Mouse (Mus musculus) heart, embryonic 16.5 days (tissue): ENCODE results near the gene Nsd1. TPM values are rescaled to one million over a fixed set of nuclear protein-coding genes. Genes with fewer than 3 reads are reported as not detected.

Experiments
- ATAC-seq: fragments of 200-750 bp; cut with Nextera tagmentation; replicated peaks from 2 replicates; pipeline ENCODE4 v1.8.0; 2017; ENCODE audit warnings: moderate number of reproducible peaks; ENCODE audit not compliant: insufficient read depth, low FRiP score; ENCODE audit errors: extremely low read depth
- H3K27ac ChIP-seq: fragments of 300-500 bp; sonication (generic); 2 replicates; pipeline ENCODE4 v1.5.1; 2014; ENCODE audit warnings: mild to moderate bottlenecking, low read length, control low read depth, moderate library complexity
- H3K27me3 ChIP-seq: fragments of 300-500 bp; sonication (generic); 2 replicates; pipeline ENCODE4 v1.6.1; 2014; ENCODE audit warnings: low read length, mixed read lengths; ENCODE audit not compliant: control insufficient read depth, insufficient read depth
- H3K36me3 ChIP-seq: fragments of 300-500 bp; sonication (generic); 2 replicates; pipeline ENCODE4 v1.6.1; 2014; ENCODE audit not compliant: control insufficient read depth, insufficient read depth
- H3K4me1 ChIP-seq: fragments of 300-500 bp; sonication (generic); 2 replicates; pipeline ENCODE4 v1.6.1; 2014; ENCODE audit warnings: low read length, mixed read lengths; ENCODE audit not compliant: control insufficient read depth, insufficient read depth
- H3K4me2 ChIP-seq: fragments of 300-500 bp; sonication (generic); 2 replicates; pipeline ENCODE4 v1.6.1; 2014; ENCODE audit warnings: low read depth, mild to moderate bottlenecking, control low read depth, low read length
- H3K4me3 ChIP-seq: fragments of 300-500 bp; sonication (generic); 2 replicates; pipeline ENCODE4 v1.5.1; 2014; ENCODE audit warnings: mild to moderate bottlenecking, control low read depth, low read length
- H3K9ac ChIP-seq: fragments of 300-500 bp; sonication (generic); 2 replicates; pipeline ENCODE4 v1.6.1; 2014; ENCODE audit warnings: low read length, control low read depth
- H3K9me3 ChIP-seq: fragments of 300-500 bp; sonication (generic); replicated peaks from 2 replicates; pipeline ENCODE4 v1.6.1; 2016; ENCODE audit warnings: low read length; ENCODE audit not compliant: control insufficient read depth
- WGBS: fragments of 180-500 bp; shearing (Covaris S2); extraction: QIAGEN DNeasy Blood & Tissue Kit; methylation state at CpG from one replicate; pipeline ENCODE4 v1.1.7; 2014; 5-methylcytosine and 5-hydroxymethylcytosine counted together
- polyA plus RNA-seq: library from polyadenylated mRNA; unstranded; fragments of >200 nt; fragmentation: Nextera tagmentation; extraction: Ambion mirVana; gene quantifications from 2 replicates; pipeline ENCODE4 v1.2.1, GENCODE M21; 2015

Nsd1 gene
- polyA plus RNA-seq, 1 experiment from 2014 or later = 38.1 TPM

GRCm38 (mm10) chr13:55312028-55312630 is 102.5 kb downstream of the Nsd1 start:
- ATAC-seq = no peak
- Histone ChIP-seq H3K4me3 (no peak overlapping the region), H3K4me2 (no peak overlapping the region), H3K27me3 (no peaks in the 10 kb centered on the region), H3K9ac (no peak overlapping the region), H3K9me3 (no peaks in the 10 kb centered on the region), H3K36me3 (peaks cover 73% of the 10 kb centered on the region), H3K4me1 (no peaks in the 10 kb centered on the region), H3K27ac (no peak overlapping the region)
- 89% methylated on average over 8 of the region's 8 CpGs for WGBS

GRCm38 (mm10) chr13:55313051-55313450 is 103.5 kb downstream of the Nsd1 start:
- Histone ChIP-seq H3K9ac (no peak overlapping the region), H3K9me3 (no peaks in the 10 kb centered on the region), H3K36me3 (peaks cover 67% of the 10 kb centered on the region), H3K27me3 (no peaks in the 10 kb centered on the region), H3K4me1 (no peaks in the 10 kb centered on the region), H3K4me2 (no peak overlapping the region), H3K4me3 (no peak overlapping the region), H3K27ac (no peak overlapping the region)
- 81% methylated on average over 9 of the region's 9 CpGs for WGBS
- no peak for ATAC-seq

GRCm38 (mm10) chr13:55314891-55315412 is 105.4 kb downstream of the Nsd1 start:
- peaks cover 62% of the 10 kb centered on the region for H3K36me3 ChIP-seq

GRCm38 (mm10) chr13:55318351-55318750 is 108.8 kb downstream of the Nsd1 start:
- Histone ChIP-seq H3K36me3 (peaks cover 30% of the 10 kb centered on the region), H3K9ac (no peak overlapping the region), H3K4me3 (no peak overlapping the region), H3K27ac (no peak overlapping the region), H3K9me3 (no peaks in the 10 kb centered on the region), H3K4me2 (no peak overlapping the region), H3K27me3 (no peaks in the 10 kb centered on the region), H3K4me1 (peaks cover 19% of the 10 kb centered on the region)
- ATAC-seq = no peak
- 75% methylated on average over 3 of the region's 3 CpGs for WGBS

More at GRCm38 (mm10) chr13:55314891-55315412, 105.4 kb downstream of the Nsd1 start:
- Histone ChIP-seq H3K4me1 (no peaks in the 10 kb centered on the region), H3K27ac (no peak overlapping the region), H3K9me3 (no peaks in the 10 kb centered on the region), H3K4me2 (no peak overlapping the region), H3K9ac (no peak overlapping the region), H3K27me3 (no peaks in the 10 kb centered on the region), H3K4me3 (no peak overlapping the region)
- no peak for ATAC-seq
- 82% methylated on average over 2 of the region's 2 CpGs for WGBS

DNA sequence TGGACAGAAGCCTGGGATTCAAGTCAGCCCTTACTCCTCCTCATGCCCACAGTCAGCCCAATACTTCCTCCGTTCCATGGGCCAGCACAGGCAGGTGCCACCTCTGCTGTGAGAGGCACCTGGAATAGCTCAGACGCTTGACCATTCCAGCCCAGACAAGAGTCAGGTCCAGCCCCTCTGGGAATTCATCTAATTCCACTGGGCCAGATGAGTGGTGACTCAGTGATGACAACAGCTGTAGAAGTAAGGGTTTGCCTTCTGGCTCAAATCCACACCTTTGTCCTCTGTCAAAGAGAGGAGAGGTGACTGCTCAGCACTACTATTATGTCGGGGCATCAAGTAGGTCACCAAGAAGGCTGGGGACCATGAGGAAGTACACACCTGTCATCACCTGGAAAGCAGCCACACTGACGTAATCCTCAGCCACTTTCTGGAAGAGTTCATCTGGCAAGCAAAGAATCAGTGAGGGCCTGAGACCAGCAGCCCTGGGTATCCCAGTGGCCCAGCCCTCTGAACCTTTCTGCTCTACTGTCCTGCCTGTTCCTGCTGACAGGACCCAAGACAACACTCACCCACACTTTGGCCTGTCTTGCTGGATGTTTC is 110.5 kb downstream of the Nsd1 start, which contains the start of gene Prelid1:
Gene Prelid1 (plus strand): TSS at position 570 of the 603 bp plus-strand sequence.
- Histone ChIP-seq H3K27ac (no peak within 1 kb of the TSS), H3K4me3 (peak within 1 kb of the TSS; percentile 76), H3K27me3 (no peaks in the 10 kb centered on the region), H3K9me3 (no peaks in the 10 kb centered on the region), H3K36me3 (peaks cover 27% of the 10 kb centered on the region), H3K9ac (peak within 1 kb of the TSS; percentile 88), H3K4me2 (peak within 1 kb of the TSS; percentile 79), H3K4me1 (peaks cover 24% of the 10 kb centered on the region)
- no peak for ATAC-seq
- WGBS = 52% methylated on average over 4 of the region's 4 CpGs

- WGBS = under 1% methylated on average over 73 of the region's 73 CpGs
- Histone ChIP-seq H3K4me3 (peak within 1 kb of the TSS; percentile 76), H3K27me3 (no peaks in the 10 kb centered on the region), H3K4me2 (peak within 1 kb of the TSS; percentile 79), H3K36me3 (peaks cover 36% of the 10 kb centered on the region), H3K9me3 (no peaks in the 10 kb centered on the region), H3K4me1 (peaks cover 30% of the 10 kb centered on the region), H3K27ac (peak within 1 kb of the TSS; percentile 79), H3K9ac (peak within 1 kb of the TSS; percentile 88)
- ATAC-seq = peak; percentile 89
Measured at GRCm38 (mm10) chr13:55321434-55322129, 112.0 kb downstream of the Nsd1 start, which contains the start of gene Rab24. Gene Rab24 (minus strand): TSS chr13:55321946.

DNA sequence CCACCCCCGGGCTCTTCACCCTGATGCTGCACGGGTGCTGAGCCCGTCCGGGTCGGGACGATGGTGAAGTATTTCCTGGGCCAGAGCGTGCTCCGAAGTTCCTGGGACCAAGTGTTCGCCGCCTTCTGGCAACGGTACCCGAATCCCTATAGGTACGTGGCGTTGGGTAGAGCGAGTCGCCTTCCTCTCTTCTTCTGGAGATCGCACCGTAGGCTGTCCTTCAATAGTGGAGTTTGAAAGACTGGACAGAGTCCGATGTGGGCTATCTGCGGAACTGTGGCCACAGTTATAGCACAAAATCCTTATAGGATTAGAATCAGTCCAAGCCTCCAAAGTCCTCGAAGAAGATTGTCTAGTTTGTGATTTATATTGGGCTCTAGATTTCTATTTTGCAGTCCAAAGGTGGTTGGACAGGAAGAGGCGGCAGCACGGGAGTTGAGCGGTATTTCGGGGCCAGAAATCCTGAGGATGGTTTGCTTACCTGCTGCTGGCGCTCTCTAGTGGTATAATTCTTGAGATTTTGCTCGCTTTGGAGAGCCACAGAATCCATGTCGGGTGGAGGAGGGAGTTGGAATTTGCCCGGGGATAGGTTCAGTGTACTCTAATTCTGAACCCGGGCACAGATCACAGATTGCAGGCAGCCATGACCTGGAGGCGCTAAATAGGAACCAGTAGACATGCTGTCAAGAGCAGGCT is 112.7 kb downstream of the Nsd1 start:
- Histone ChIP-seq H3K27me3 (no peaks in the 10 kb centered on the region), H3K4me3 (peak overlapping the region; percentile 76), H3K9ac (peak overlapping the region; percentile 88), H3K27ac (peak overlapping the region; percentile 79), H3K4me2 (peak overlapping the region; percentile 79), H3K4me1 (peaks cover 35% of the 10 kb centered on the region), H3K36me3 (peaks cover 32% of the 10 kb centered on the region), H3K9me3 (no peaks in the 10 kb centered on the region)
- WGBS = under 1% methylated on average over 31 of the region's 31 CpGs
- ATAC-seq = peak; percentile 20; the same call in 1 of the 2 replicates

DNA sequence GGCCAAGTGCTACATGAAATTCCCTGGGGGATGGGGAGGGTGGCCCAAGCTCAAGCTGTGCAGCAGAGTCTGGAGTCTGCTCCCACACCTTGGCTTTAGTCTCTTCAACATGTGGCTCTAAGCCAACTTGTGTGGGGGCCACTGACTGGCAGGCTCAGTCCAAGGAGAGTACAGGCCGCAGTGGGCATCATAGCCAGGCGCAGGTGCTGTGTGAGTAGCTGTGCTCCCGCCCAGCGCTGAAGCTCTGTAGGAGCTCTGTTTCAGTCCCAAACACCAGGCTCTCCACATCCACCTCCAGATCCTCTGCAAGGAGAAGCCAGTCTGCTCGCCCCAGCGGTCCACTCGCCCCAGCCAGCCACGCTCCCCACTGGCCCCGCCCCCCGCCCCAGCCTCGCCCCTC is 116.0 kb downstream of the Nsd1 start:
- H3K9me3 ChIP-seq = no peaks in the 10 kb centered on the region
- no peaks in the 10 kb centered on the region for H3K27me3 ChIP-seq
- 75% methylated on average over 11 of the region's 11 CpGs for WGBS
- no peak overlapping the region for H3K27ac ChIP-seq
- no peak overlapping the region for H3K4me3 ChIP-seq
- H3K9ac ChIP-seq = no peak overlapping the region
- no peak for ATAC-seq
- H3K36me3 ChIP-seq = peaks cover 26% of the 10 kb centered on the region
- peaks cover 47% of the 10 kb centered on the region for H3K4me1 ChIP-seq
- H3K4me2 ChIP-seq = no peak overlapping the region
